Mouse (Mus musculus): ENCODE data around the gene Gzmg.

- TF ChIP-seq CTCF (IDR thresholded peaks at IDR 0.05): no peak
- no peak for TF ChIP-seq EP300 (IDR thresholded peaks at IDR 0.05)
Measured at GRCm38 (mm10) chr14:56173396-56173795, 14.0 kb upstream of the Gzmg start.

All from lung, postnatal 0 days (tissue).